Mouse (Mus musculus): ENCODE results near the gene Gm49395.

Gm49395 gene

GRCm38 (mm10) chr13:115050660-115051559 lies 50.8 kb downstream of the Gm49395 start:
- no peak for DNase-seq

GRCm38 (mm10) chr13:115042652-115043051 lies 59.1 kb downstream of the Gm49395 start:
- DNase-seq, result no peak

- no peak for DNase-seq
Measured at GRCm38 (mm10) chr13:115037304-115037703, 64.4 kb downstream of the Gm49395 start.

GRCm38 (mm10) chr13:115035387-115035786 lies 66.3 kb downstream of the Gm49395 start:
- no peak for DNase-seq

- no peak for DNase-seq
Measured at GRCm38 (mm10) chr13:115033135-115033534, 68.6 kb downstream of the Gm49395 start.

- DNase-seq, result no peak
Measured at GRCm38 (mm10) chr13:115031177-115032000, 70.3 kb downstream of the Gm49395 start.

GRCm38 (mm10) chr13:115025394-115025793 lies 76.3 kb downstream of the Gm49395 start:
- DNase-seq, result no peak

- no peak for DNase-seq
Measured at GRCm38 (mm10) chr13:115022117-115022787, 79.5 kb downstream of the Gm49395 start.

- no peak for DNase-seq
Measured at GRCm38 (mm10) chr13:115021411-115021810, 80.3 kb downstream of the Gm49395 start.

- no peak for DNase-seq
Measured at GRCm38 (mm10) chr13:115020727-115021126, 81.0 kb downstream of the Gm49395 start.

GRCm38 (mm10) chr13:115017545-115017944 lies 84.2 kb downstream of the Gm49395 start:
- DNase-seq, result no peak

- DNase-seq, result no peak
Measured at GRCm38 (mm10) chr13:115011547-115011946, 90.2 kb downstream of the Gm49395 start.

- no peak for DNase-seq
Measured at GRCm38 (mm10) chr13:115006213-115006835, 95.4 kb downstream of the Gm49395 start.

- DNase-seq, result no peak
Measured at GRCm38 (mm10) chr13:115005342-115005741, 96.4 kb downstream of the Gm49395 start.

- DNase-seq, result no peak
Measured at GRCm38 (mm10) chr13:115003444-115004053, 98.2 kb downstream of the Gm49395 start.

GRCm38 (mm10) chr13:115002837-115003236 lies 98.9 kb downstream of the Gm49395 start:
- no peak for DNase-seq

- no peak for DNase-seq
Measured at GRCm38 (mm10) chr13:115002155-115002554, 99.6 kb downstream of the Gm49395 start.

GRCm38 (mm10) chr13:114999582-114999981 lies 102.1 kb downstream of the Gm49395 start:
- no peak for DNase-seq

- no peak for DNase-seq
Measured at GRCm38 (mm10) chr13:114998100-114998499, 103.6 kb downstream of the Gm49395 start.

- no peak for DNase-seq
Measured at GRCm38 (mm10) chr13:114992260-114993014, 109.3 kb downstream of the Gm49395 start.

GRCm38 (mm10) chr13:114987668-114988067 lies 114.1 kb downstream of the Gm49395 start:
- DNase-seq, result no peak

Measured in cerebellum, adult 8-10 months (tissue).